Mouse (Mus musculus): ENCODE measurements around the gene Fastkd1. TPM values are rescaled to one million over a fixed set of nuclear protein-coding genes. Genes with fewer than 3 reads are reported as not detected.
"Not testable (repeated sequence)": the region's sequence is repeated elsewhere in the genome, so short reads cannot be mapped to it uniquely, and the experiment has no call there.

Fastkd1 gene
- polyA plus RNA-seq, 1 experiment from 2014 or later: 15.0 TPM

GRCm38 (mm10) chr2:69690843-69691242 is 22.5 kb downstream of the Fastkd1 start:
- DNase-seq (ENCODE audit: low spot score): no peak
- WGBS: 97% methylated on average over 6 of the region's 6 CpGs
- Histone ChIP-seq H3K4me3 (no peak overlapping the region), H3K9me3 (replicated peaks) (no peaks in the 10 kb centered on the region), H3K27me3 (ENCODE audit: low read depth, poor library complexity, severe bottlenecking) (no peaks in the 10 kb centered on the region), H3K27ac (no peak overlapping the region), H3K4me1 (no peaks in the 10 kb centered on the region), H3K36me3 (peaks cover 68% of the 10 kb centered on the region)

- no peak for DNase-seq (ENCODE audit: low spot score)
Measured at GRCm38 (mm10) chr2:69690214-69690613, 23.1 kb downstream of the Fastkd1 start.

GRCm38 (mm10) chr2:69684488-69684887 is 28.8 kb downstream of the Fastkd1 start:
- Histone ChIP-seq H3K36me3 (peaks cover 35% of the 10 kb centered on the region), H3K27ac (no peak overlapping the region)
- WGBS: 93% methylated on average over 3 of the region's 3 CpGs

More at GRCm38 (mm10) chr2:69690214-69690613, 23.1 kb downstream of the Fastkd1 start:
- Histone ChIP-seq H3K27me3 (ENCODE audit: low read depth, poor library complexity, severe bottlenecking) (no peaks in the 10 kb centered on the region), H3K4me3 (no peak overlapping the region), H3K36me3 (peaks cover 68% of the 10 kb centered on the region), H3K9me3 (replicated peaks) (no peaks in the 10 kb centered on the region), H3K4me1 (no peaks in the 10 kb centered on the region), H3K27ac (no peak overlapping the region)
- 91% methylated on average over 3 of the region's 3 CpGs for WGBS

GRCm38 (mm10) chr2:69683036-69683805 is 30.1 kb downstream of the Fastkd1 start:
- Histone ChIP-seq H3K4me1 (no peaks in the 10 kb centered on the region), H3K4me3 (no peak overlapping the region), H3K36me3 (peaks cover 28% of the 10 kb centered on the region), H3K27ac (no peak overlapping the region), H3K27me3 (ENCODE audit: low read depth, poor library complexity, severe bottlenecking) (no peaks in the 10 kb centered on the region), H3K9me3 (replicated peaks) (no peaks in the 10 kb centered on the region)
- no peak for DNase-seq (ENCODE audit: low spot score)
- 94% methylated on average over 13 of the region's 13 CpGs for WGBS

More at GRCm38 (mm10) chr2:69684488-69684887, 28.8 kb downstream of the Fastkd1 start:
- Histone ChIP-seq H3K27me3 (ENCODE audit: low read depth, poor library complexity, severe bottlenecking) (no peaks in the 10 kb centered on the region), H3K4me3 (no peak overlapping the region), H3K9me3 (replicated peaks) (no peaks in the 10 kb centered on the region), H3K4me1 (no peaks in the 10 kb centered on the region)
- no peak for DNase-seq (ENCODE audit: low spot score)

DNA sequence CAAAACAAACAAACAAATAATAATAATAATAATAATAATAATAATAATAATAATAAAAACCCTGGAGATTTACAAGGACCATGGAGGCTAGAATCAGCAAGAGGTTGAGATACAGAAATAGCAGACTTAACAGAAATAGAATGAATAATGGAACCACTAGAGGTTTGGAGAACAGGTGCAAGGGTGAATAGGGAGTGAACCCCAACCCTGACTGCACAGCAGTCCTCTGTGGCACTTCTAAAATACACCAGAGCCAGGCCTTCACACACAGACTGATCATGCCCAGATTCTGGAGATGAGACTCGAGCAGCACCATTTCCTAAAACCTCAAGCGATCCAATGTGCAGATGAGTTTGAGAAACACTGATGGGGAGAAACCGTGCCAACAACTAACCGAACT is 31.4 kb downstream of the Fastkd1 start:
- no peaks in the 10 kb centered on the region for H3K4me1 ChIP-seq
- H3K27me3 ChIP-seq (ENCODE audit: low read depth, poor library complexity, severe bottlenecking): no peaks in the 10 kb centered on the region
- no peak for DNase-seq (ENCODE audit: low spot score)
- H3K36me3 ChIP-seq: peaks cover 17% of the 10 kb centered on the region
- no peaks in the 10 kb centered on the region for H3K9me3 ChIP-seq (replicated peaks)
- no peak overlapping the region for H3K4me3 ChIP-seq
- 92% methylated on average over 4 of the region's 4 CpGs for WGBS
- H3K27ac ChIP-seq: no peak overlapping the region

- WGBS: 64% methylated on average over 6 of the region's 6 CpGs
Measured at GRCm38 (mm10) chr2:69679990-69680389, 33.3 kb downstream of the Fastkd1 start.

DNA sequence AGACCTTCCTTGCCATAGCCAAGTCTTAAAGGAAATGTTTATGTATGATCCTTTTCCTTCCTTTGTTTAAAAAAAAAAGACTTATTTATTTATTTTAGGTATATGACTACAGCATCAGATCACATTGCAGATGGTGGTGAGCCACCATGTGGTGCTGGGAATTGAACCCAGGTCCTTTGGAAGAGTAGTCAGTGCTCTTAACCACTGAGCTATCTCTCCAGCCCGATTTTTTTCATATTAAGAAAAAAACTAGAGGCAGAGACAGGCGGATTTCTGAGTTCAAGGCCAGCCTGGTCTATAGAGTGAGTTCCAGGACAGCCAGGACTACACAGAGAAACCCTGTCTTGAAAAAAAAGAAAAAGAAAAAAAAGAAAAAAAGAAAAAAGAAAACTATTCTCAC is 36.1 kb downstream of the Fastkd1 start:
- 82% methylated on average over 2 of the region's 2 CpGs for WGBS
- H3K27me3 ChIP-seq (ENCODE audit: low read depth, poor library complexity, severe bottlenecking); H3K27ac ChIP-seq; H3K9me3 ChIP-seq (replicated peaks); H3K4me3 ChIP-seq; DNase-seq (ENCODE audit: low spot score); H3K4me1 ChIP-seq; H3K36me3 ChIP-seq: not testable (repeated sequence)

More at GRCm38 (mm10) chr2:69679990-69680389, 33.3 kb downstream of the Fastkd1 start:
- H3K36me3 ChIP-seq: peaks cover 11% of the 10 kb centered on the region; the same call in 1 of the 2 replicates
- H3K27ac ChIP-seq: no peak overlapping the region
- no peaks in the 10 kb centered on the region for H3K9me3 ChIP-seq (replicated peaks)
- no peaks in the 10 kb centered on the region for H3K27me3 ChIP-seq (ENCODE audit: low read depth, poor library complexity, severe bottlenecking)
- H3K4me3 ChIP-seq: no peak overlapping the region
- no peak for DNase-seq (ENCODE audit: low spot score)
- H3K4me1 ChIP-seq: no peaks in the 10 kb centered on the region

- peaks cover 2% of the 10 kb centered on the region; the same call in 1 of the 2 replicates for H3K36me3 ChIP-seq
- DNase-seq (ENCODE audit: low spot score): no peak
- no peak overlapping the region for H3K4me3 ChIP-seq
- H3K27ac ChIP-seq: no peak overlapping the region
- WGBS: 51% methylated on average over 2 of the region's 2 CpGs
- no peaks in the 10 kb centered on the region for H3K9me3 ChIP-seq (replicated peaks)
- H3K27me3 ChIP-seq (ENCODE audit: low read depth, poor library complexity, severe bottlenecking): no peaks in the 10 kb centered on the region
- H3K4me1 ChIP-seq: no peaks in the 10 kb centered on the region
Measured at GRCm38 (mm10) chr2:69676713-69677112, 36.6 kb downstream of the Fastkd1 start.

- no peaks in the 10 kb centered on the region for H3K4me1 ChIP-seq
- WGBS: 94% methylated on average over 9 of the region's 9 CpGs
- no peaks in the 10 kb centered on the region for H3K9me3 ChIP-seq (replicated peaks)
- no peaks in the 10 kb centered on the region for H3K27me3 ChIP-seq (ENCODE audit: low read depth, poor library complexity, severe bottlenecking)
- no peak overlapping the region for H3K4me3 ChIP-seq
- H3K36me3 ChIP-seq: peaks cover 5% of the 10 kb centered on the region; the same call in 1 of the 2 replicates
- H3K27ac ChIP-seq: no peak overlapping the region
- no peak for DNase-seq (ENCODE audit: low spot score)
Measured at GRCm38 (mm10) chr2:69675266-69675665, 38.0 kb downstream of the Fastkd1 start.

- DNase-seq (ENCODE audit: low spot score): no peak
Measured at GRCm38 (mm10) chr2:69673723-69674122, 39.6 kb downstream of the Fastkd1 start.

GRCm38 (mm10) chr2:69669853-69670252 is 43.5 kb downstream of the Fastkd1 start, which contains the start of gene Klhl41:
TSS of gene Klhl41 (plus strand) at chr2:69670120.
- H3K4me3 ChIP-seq: no peak within 1 kb of the TSS
- H3K27ac ChIP-seq: no peak within 1 kb of the TSS
- no peaks in the 10 kb centered on the region for H3K4me1 ChIP-seq
- WGBS: 91% methylated on average over 9 of the region's 9 CpGs
- no peaks in the 10 kb centered on the region for H3K9me3 ChIP-seq (replicated peaks)
- no peaks in the 10 kb centered on the region for H3K27me3 ChIP-seq (ENCODE audit: low read depth, poor library complexity, severe bottlenecking)
- DNase-seq (ENCODE audit: low spot score): no peak
- H3K36me3 ChIP-seq: peaks cover 13% of the 10 kb centered on the region

More at GRCm38 (mm10) chr2:69673723-69674122, 39.6 kb downstream of the Fastkd1 start:
- no peak overlapping the region for H3K4me3 ChIP-seq
- H3K36me3 ChIP-seq: peaks cover 3% of the 10 kb centered on the region; the same call in 1 of the 2 replicates
- no peaks in the 10 kb centered on the region for H3K27me3 ChIP-seq (ENCODE audit: low read depth, poor library complexity, severe bottlenecking)
- no peaks in the 10 kb centered on the region for H3K4me1 ChIP-seq
- H3K27ac ChIP-seq: no peak overlapping the region
- 81% methylated on average over 5 of the region's 5 CpGs for WGBS
- H3K9me3 ChIP-seq (replicated peaks): no peaks in the 10 kb centered on the region

DNA sequence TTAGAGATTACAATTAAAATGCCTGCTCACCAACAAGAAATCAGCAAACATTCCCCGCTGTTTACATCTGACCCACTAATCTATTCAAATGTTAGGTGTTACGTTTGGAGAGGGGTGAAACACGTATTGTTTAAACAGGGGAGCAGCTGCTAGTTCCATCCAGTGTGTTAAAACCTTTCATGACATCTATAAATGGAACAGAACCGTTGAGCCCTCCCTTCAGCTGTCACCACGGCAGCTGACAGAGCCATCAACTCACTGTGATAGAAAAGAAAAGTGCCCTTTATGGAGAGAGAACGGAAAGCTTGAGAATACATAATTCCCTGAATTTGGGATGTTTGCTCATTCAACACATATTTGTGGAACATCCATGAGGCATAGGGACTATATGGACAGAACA is 44.9 kb downstream of the Fastkd1 start:
- Histone ChIP-seq H3K9me3 (replicated peaks) (no peaks in the 10 kb centered on the region), H3K27ac (no peak overlapping the region), H3K36me3 (peaks cover 23% of the 10 kb centered on the region), H3K4me3 (no peak overlapping the region), H3K4me1 (peaks cover 5% of the 10 kb centered on the region), H3K27me3 (ENCODE audit: low read depth, poor library complexity, severe bottlenecking) (no peaks in the 10 kb centered on the region)
- 91% methylated on average over 6 of the region's 6 CpGs for WGBS
- no peak for DNase-seq (ENCODE audit: low spot score)

GRCm38 (mm10) chr2:69667656-69668055 is 45.7 kb downstream of the Fastkd1 start:
- peaks cover 5% of the 10 kb centered on the region for H3K4me1 ChIP-seq
- H3K36me3 ChIP-seq: peaks cover 29% of the 10 kb centered on the region
- no peaks in the 10 kb centered on the region for H3K27me3 ChIP-seq (ENCODE audit: low read depth, poor library complexity, severe bottlenecking)
- no peak for DNase-seq (ENCODE audit: low spot score)
- H3K4me3 ChIP-seq: no peak overlapping the region
- H3K27ac ChIP-seq: no peak overlapping the region
- 96% methylated on average over 4 of the region's 4 CpGs for WGBS
- H3K9me3 ChIP-seq (replicated peaks): no peaks in the 10 kb centered on the region

Data from limb, embryonic 10.5 days (tissue).